Mouse (Mus musculus) liver, postnatal 0 days (tissue): ENCODE data around the gene Rnf168.

Experiments used
- CTCF ChIP-seq: sonication (generic); IDR thresholded peaks from 2 replicates; pipeline ENCODE4 v1.5.1; 2016; ENCODE audit warnings: antibody characterized with exemption, low read depth
- EP300 ChIP-seq: IDR thresholded peaks from 2 replicates; pipeline ENCODE4 v1.6.1; 2016; ENCODE audit warnings: antibody characterized with exemption, low read depth, mild to moderate bottlenecking

DNA sequence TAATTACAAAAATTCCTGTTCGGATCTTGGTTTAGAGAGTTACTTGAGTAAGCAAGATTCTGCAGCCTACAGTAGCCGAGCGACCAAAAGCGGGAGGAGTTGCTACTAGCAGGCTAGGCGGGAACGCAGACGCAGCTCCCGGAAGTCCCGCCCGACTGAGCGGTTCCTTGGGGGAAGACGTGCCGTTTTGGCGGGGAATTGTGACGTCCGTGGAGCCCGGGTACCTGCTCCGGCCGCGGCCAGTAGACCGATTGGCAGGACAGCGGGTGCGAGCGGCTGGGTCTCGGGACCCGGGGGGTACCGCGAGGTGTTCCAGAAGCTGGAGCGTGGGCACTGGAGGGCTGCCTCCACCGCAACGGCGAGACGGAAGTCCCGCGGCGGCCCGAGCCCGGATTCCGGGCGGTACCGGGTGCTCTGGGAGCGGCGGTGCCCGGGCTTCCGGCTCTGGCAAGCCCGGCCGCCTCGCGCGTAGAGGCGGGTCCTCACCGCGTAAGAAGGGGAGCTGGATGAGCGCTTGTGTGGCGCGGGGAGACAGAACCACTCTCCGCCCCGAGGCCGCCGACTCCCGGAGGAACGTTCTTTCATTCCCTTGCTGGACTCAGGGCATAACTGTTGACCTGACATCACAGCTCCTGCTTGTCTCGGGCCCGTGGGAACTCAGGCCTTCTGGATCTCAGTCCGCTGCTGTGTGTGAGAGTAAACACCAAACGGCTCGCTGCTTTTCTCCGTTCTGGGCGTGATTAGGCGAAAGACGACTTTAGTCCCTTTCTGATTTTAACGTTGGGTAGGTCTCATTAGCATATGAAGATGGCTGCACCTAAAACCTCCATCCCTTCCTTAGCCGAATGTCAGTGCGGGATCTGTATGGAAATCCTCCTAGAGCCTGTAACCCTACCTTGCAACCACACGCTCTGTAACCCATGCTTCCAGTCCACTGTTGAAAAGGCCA is at the start of gene Rnf168:
- TF ChIP-seq CTCF (no peak), EP300 (peak; percentile 43; the same call in 1 of the 2 replicates)
